Mouse (Mus musculus) kidney, adult 11 months (tissue): ENCODE results near the gene Rab33a.

Source experiments
- DNase-seq: peaks from one replicate; pipeline ENCODE4 v3.0.0; 2022

The Rab33a gene

DNA sequence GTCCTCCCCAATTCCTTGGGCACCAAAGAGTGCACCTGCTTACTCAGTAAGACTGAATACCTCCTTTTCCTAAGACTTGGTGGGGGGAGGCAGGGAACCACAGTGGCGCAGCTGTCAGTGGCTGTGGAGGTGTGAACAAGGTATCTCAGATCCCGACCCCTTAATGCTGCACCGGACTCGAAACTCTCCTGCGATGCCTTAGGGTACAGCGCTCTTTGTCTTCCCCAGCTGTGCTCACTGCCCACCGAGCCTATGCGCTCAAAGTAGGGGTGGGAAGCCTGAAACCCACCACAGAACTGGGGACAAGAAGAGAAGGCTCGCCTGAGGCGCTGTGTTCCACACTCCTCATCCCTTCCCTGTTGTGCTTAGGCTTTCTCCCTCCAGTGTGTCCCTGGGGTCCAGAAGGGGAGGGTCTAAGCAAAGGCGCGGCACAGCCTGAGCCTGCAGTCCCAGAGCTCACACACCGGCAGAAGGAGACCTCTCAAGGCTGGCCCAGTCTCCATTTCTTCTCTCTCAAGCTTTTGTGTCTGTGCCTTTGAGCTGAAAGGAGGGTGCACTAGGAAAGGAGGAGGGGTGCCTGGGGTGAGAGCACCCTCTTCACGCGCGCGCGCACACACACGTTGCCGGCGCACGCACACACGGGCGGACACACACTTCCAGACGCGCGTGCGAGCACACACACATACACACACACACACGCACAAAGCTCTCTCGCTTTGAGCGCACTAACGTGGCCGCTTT, at the start of gene Rab33a:
Gene Rab33a, plus strand, starts transcription at position 478 of the 741 bp plus-strand sequence.
- DNase-seq, result no peak

- no peak for DNase-seq
Observed at GRCm38 (mm10) chrX:48481095-48481494, 38.0 kb upstream of the Rab33a start.

- no peak for DNase-seq
Observed at GRCm38 (mm10) chrX:48481687-48482086, 37.4 kb upstream of the Rab33a start.

DNA sequence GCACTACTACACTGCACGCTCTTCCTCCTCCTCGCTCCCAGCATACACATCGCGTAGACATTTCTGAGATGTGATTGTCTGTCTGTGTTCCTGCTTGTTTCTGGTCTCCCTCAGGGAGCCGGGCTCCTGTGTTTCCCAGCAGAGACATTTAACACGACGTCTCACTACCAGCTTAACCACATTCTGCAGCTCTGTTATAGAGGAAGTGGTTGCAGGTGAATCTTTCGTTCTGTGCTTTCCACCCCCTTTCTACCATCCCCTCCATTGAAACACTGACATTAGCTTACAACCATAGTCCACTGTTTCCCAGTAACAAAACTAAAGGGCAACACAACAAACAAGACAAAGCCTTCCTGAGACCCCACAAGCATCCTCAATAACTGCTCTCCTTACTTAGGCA, 25.3 kb upstream of the Rab33a start:
- DNase-seq, result no peak

DNA sequence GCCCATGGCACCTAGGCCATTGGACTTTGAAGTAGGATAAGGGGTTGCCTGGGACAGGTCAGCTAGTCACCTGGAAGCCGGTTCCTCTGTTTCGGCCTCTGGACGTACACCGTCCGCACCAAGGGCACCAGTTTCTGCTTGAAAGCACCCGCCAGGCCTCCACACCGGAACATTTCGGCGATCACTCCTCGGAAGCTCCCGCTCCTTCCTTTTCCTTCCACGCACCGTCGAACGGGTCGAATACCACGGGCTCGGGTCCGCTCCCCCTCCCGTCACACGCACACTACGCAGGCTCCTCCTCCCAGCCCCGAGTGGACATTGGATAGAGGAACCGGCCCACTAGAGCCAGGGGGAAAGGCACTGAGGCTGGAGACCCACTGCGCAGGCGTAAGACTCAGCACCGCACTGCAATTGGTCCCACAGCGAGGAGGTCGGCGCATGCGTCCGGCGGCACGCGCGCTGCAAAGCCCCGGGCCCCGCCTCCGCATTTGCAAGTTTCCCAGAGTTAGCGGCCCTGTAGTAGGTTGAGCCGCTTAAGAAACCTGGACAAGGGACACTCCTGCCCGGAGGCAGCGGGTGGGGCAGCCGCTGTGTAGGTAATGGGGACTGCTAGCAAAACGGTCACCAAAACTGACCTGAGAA, 5.8 kb upstream of the Rab33a start, which contains the start of gene Aifm1:
Gene Aifm1, minus strand, starts transcription at position 398 of the 642 bp plus-strand sequence.
- peak; percentile 97 for DNase-seq

DNA sequence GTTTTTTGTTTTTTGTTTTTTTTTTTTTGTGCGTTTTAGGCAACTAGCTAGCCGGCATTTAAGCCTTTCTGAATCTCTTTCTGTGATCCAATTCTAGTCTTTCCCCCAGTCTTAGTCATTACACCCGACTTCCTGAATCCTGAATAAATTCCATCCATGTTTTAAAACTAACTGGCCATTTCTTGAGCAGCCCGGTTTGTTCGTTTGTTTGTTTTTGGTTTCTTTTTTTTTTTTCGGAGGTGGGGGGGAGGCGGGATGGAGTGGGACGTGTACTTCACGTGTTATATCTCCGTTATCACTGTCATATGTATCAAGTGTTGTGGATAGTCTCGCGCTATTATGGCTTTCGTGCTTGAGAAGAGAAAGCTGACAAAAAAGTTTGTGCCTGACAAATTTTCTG, 5.3 kb upstream of the Rab33a start:
- DNase-seq, result no peak

DNA sequence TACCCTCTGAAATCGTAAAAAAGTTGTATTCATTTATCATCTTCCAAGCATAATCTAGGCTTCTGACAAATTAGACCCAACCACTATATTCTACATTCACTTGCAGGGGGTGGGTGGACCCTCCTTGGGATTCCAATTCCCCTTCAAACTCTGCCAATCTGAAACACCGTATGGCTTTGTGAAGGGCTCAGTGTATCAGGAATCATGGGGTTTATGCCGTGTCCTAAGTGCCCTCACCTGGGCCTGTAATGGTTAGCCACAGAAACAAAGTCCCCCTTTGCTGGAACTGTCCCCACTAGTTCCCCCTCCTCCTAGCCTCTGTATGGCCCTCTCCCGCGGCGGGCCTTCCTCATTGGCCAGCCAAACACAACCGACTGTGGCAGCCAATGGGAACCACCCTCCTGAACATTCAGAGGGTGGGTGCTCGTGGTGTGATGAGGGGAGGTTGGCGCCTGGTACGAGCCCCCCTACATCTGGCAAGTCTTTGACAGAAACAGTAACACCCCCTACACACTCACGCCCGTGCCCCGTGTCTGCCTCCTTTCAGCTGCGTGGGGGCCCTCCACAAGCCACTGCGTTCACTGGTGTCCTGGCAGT, 776 bp upstream of the Rab33a start:
- DNase-seq, result no peak

DNA sequence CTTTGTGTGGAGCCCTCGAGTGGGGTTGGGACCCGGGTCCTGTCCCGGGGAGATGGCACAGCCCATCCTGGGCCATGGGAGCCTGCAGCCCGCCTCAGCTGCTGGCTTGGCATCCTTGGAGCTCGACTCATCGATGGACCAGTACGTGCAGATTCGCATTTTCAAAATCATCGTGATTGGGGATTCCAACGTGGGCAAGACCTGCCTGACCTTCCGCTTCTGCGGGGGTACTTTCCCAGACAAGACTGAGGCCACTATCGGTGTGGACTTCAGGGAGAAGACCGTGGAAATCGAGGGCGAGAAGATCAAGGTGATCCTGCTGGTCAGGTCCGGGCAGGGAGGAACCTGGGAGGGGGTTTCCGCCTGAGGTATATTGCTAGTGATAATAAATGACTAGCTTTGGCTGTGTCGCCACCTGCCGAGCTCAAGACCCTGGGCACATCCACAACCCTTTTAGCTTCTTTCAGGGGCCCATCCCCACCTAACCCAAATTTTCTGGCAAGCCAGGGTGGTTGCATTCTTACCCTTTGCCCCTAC, 532 bp downstream of the Rab33a start:
- no peak for DNase-seq

DNA sequence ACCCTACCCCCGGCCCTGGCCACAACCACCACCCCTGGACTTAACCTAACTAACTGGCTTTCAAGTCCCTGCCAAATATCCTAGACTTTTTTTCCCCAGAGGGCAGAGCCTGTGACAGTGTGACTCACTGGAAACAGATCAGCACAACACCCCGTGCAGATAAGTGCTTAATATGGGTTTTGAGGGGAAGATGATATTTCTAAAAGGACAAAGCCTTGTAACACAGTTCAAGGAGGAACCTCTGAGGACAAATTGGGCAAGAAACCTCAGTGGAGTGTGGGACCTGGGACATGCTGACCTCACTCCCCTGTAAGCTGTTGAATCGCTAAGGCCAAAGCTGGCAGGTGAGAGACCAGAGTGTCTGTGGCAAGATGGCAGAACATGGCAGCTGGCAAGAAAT, 2.6 kb downstream of the Rab33a start:
- DNase-seq, result no peak

DNA sequence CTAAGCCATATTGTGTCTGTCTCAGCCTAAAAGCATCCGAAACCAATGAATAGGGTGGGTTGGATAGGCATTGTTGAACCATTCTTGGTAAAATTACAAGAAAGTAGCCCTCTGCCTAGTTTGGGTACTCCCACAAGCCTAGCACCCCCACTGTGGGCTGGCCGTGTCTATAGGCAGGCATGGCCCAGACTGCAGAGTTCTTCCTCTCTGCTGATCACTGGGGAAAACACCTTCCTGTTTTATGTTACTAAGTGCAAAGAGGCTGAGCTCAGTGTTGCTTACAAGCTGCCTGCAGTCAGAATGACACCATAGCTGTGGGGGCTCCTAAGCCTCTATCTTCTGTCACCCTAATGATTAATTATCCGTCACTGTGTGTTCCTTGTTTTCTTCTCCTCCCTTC, 4.4 kb downstream of the Rab33a start:
- DNase-seq, result no peak

GRCm38 (mm10) chrX:48525332-48525731, 6.2 kb downstream of the Rab33a start:
- no peak for DNase-seq

DNA sequence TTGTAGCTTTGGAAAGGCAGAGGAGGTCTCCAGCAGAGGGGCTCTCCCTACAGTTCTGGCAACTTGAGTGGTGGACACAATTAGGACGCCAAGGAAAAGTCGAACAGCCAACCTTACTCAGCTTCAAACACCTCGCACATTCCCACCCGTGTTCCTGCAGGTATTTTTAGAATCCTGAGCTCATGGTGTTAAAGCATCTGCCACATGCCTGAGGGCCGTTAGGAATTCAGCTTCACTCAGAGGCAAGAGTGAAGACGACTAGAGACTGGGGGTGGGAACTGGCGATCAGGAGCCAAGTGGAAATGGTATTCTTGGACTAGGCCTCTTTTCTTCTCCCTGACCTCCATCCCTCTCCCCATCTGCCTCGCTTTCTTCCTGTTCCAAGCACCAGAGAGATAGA, 6.8 kb downstream of the Rab33a start:
- no peak for DNase-seq

GRCm38 (mm10) chrX:48526435-48526834, 7.3 kb downstream of the Rab33a start:
- no peak for DNase-seq

DNA sequence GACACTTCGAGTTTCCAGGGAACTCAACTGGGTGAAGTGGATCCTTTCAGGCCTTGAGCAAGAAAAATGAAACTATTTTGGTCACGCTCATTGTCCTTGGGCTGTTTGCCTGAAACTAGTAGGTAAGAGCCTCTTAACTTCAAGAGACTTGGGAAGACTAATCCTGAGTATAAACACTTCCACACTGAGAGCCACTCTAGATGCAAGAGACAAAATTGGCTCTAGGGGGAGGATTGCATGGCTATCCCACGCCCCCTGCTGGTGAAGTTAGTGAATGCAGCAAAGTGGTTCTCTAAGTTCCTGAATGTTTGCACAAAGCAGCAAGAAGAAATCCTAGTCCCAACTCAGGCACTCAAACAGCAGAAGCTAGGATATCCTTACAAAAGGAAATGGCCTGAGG, 13.1 kb downstream of the Rab33a start:
- peak; percentile 36 for DNase-seq
